Mouse (Mus musculus) yolk sac, embryonic 10.5 days (tissue): ENCODE measurements around the gene Fam221b.

Experiments
- DNase-seq: peaks from one replicate; pipeline ENCODE4 v3.0.0-alpha.2; 2017; ENCODE audit warnings: low spot score

The Fam221b gene

GRCm38 (mm10) chr4:43613060-43613730 is 55.8 kb downstream of the Fam221b start:
- DNase-seq: no peak

- DNase-seq: no peak
Measured at GRCm38 (mm10) chr4:43612534-43612933, 56.4 kb downstream of the Fam221b start.
